10 mouse cellular contexts compared by ENCODE assay signal in the genomic region with DNA sequence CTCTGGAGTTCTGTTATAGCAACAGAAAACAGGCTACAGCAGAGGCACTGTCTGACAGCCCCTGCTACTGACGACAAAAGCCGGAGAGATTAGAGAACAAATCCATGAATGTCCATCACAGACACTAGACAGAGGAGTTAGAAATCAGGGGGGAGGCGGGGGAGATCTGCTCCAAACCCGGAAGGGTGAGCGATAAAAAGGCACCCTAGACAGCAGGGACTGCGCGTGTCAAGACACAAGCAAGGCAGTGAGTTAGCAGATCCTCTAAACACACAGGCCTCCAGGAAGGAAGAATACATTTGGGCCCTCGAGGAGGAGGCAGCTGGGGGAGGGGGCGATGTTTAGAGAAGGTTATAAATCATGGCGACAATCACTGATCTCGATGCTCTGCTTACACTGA. TPM values are rescaled to one million over a fixed set of nuclear protein-coding genes. Genes with fewer than 3 reads are reported as not detected.
A peak's percentile ranks its signal among the peaks of the same experiment; 100 is the strongest.
DNase-seq lines count a peak whose midpoint lies in the region; ATAC-seq lines count a peak whose summit lies in the region.
"Had no signal": no experiment of that assay in that cellular context is flagged by ENCODE, and none has a peak within 500 bp of the region (broad histone marks: within the 10 kb centered on the region; RNA-seq: fewer than 3 reads in every experiment).

No protein-coding gene starts in this region.

- peak overlapping the region; percentile 42; the same call in 1 of the 2 replicates for H3K27ac ChIP-seq in hindbrain, embryonic 10.5 days
- no peak overlapping the region for H3K27ac ChIP-seq in hindbrain, embryonic 14.5 days
- peak overlapping the region; percentile 40; the same call in 1 of the 2 replicates for H3K27ac ChIP-seq in midbrain, embryonic 11.5 days (ENCODE audit: low read depth, low read length)
- no peak overlapping the region for H3K27ac ChIP-seq in midbrain, embryonic 15.5 days
- peak overlapping the region; percentile 27; the same call in 1 of the 2 replicates for H3K27ac ChIP-seq in intestine, embryonic 16.5 days (ENCODE audit: low read length)
- no peak overlapping the region; the same call in 1 of the 2 replicates for H3K27ac ChIP-seq in stomach, embryonic 15.5 days

- no peak overlapping the region for H3K4me2 ChIP-seq in hindbrain, embryonic 14.5 days (replicated peaks)
- H3K4me2 ChIP-seq in midbrain, embryonic 11.5 days = no peak overlapping the region
- H3K4me2 ChIP-seq in midbrain, embryonic 15.5 days = no peak overlapping the region
- H3K4me2 ChIP-seq in intestine, embryonic 16.5 days (ENCODE audit: low read depth, low read length) = no peak overlapping the region
- 0 out of 2 replicates have a peak overlapping the region, but pooled peaks have one; percentile 23 for H3K4me2 ChIP-seq in stomach, embryonic 15.5 days

- no peak for ATAC-seq in hindbrain, embryonic 14.5 days (ENCODE audit: low FRiP score)
- peak; percentile 48 for ATAC-seq in midbrain, embryonic 11.5 days (ENCODE audit: low FRiP score)
- no peak for ATAC-seq in midbrain, embryonic 15.5 days (replicated peaks)
- peak; percentile 58; the same call in 1 of the 2 replicates for ATAC-seq in intestine, embryonic 16.5 days
- ATAC-seq in stomach, embryonic 15.5 days (ENCODE audit: insufficient read depth, low FRiP score, low read depth) = peak; percentile 18; the same call in 1 of the 2 replicates
- ATAC-seq in activated CD4-positive, CD25-positive, alpha-beta regulatory T cell, adult 4 months = no peak

- peaks cover 4% of the 10 kb centered on the region for H3K4me1 ChIP-seq in hindbrain, embryonic 10.5 days (replicated peaks)
- H3K4me1 ChIP-seq in hindbrain, embryonic 14.5 days (replicated peaks; ENCODE audit: control insufficient read depth, insufficient read depth, low read length) = peaks cover 5% of the 10 kb centered on the region; the same call in 1 of the 2 replicates
- peaks cover 4% of the 10 kb centered on the region; the same call in 1 of the 2 replicates for H3K4me1 ChIP-seq in midbrain, embryonic 11.5 days (ENCODE audit: control insufficient read depth, insufficient read depth, low read length)
- H3K4me1 ChIP-seq in midbrain, embryonic 15.5 days = 0 out of 2 replicates have a peak, but pooled peaks cover 3% of the 10 kb centered on the region
- peaks cover 4% of the 10 kb centered on the region; the same call in 1 of the 2 replicates for H3K4me1 ChIP-seq in intestine, embryonic 16.5 days (ENCODE audit: control insufficient read depth, insufficient read depth, low read length)
- no peaks in the 10 kb centered on the region for H3K4me1 ChIP-seq in stomach, embryonic 15.5 days

- no peaks in the 10 kb centered on the region for H3K36me3 ChIP-seq in hindbrain, embryonic 10.5 days
- no peaks in the 10 kb centered on the region for H3K36me3 ChIP-seq in hindbrain, embryonic 14.5 days (replicated peaks; ENCODE audit: control insufficient read depth, insufficient read depth)
- no peaks in the 10 kb centered on the region for H3K36me3 ChIP-seq in midbrain, embryonic 11.5 days (ENCODE audit: control insufficient read depth, insufficient read depth, low read length)
- no peaks in the 10 kb centered on the region for H3K36me3 ChIP-seq in midbrain, embryonic 15.5 days (replicated peaks)
- H3K36me3 ChIP-seq in intestine, embryonic 16.5 days (ENCODE audit: control insufficient read depth, insufficient read depth, low read length) = no peaks in the 10 kb centered on the region
- H3K36me3 ChIP-seq in stomach, embryonic 15.5 days = no peaks in the 10 kb centered on the region
- H3K36me3 ChIP-seq: G1E had no signal

- DNase-seq in hindbrain, embryonic 10.5 days (ENCODE audit: low spot score) = no peak
- DNase-seq in hindbrain, embryonic 14.5 days (ENCODE audit: low spot score) = no peak
- peak; percentile 87 for DNase-seq in midbrain, embryonic 11.5 days (ENCODE audit: low spot score, missing footprints)
- DNase-seq in layer of hippocampus, postnatal 25 days (ENCODE audit: extremely low spot score in 1 of 2, low spot score in 1 of 2) = no peak

- WGBS in hindbrain, embryonic 10.5 days = 63% methylated on average over 11 of the region's 11 CpGs
- whole genome bisulfite sequencing in hindbrain, embryonic 14.5 days = 38% methylated on average over 11 of the region's 11 CpGs
- WGBS in midbrain, embryonic 11.5 days = 42% methylated on average over 11 of the region's 11 CpGs
- WGBS in midbrain, embryonic 15.5 days = 36% methylated on average over 11 of the region's 11 CpGs
- 11% methylated on average over 11 of the region's 11 CpGs for WGBS in intestine, embryonic 16.5 days
- WGBS in stomach, embryonic 15.5 days = 12% methylated on average over 11 of the region's 11 CpGs

- H3K4me3 ChIP-seq in hindbrain, embryonic 10.5 days = no peak overlapping the region
- H3K4me3 ChIP-seq in hindbrain, embryonic 14.5 days (replicated peaks; ENCODE audit: low read length) = no peak overlapping the region
- H3K4me3 ChIP-seq in midbrain, embryonic 11.5 days (ENCODE audit: low read depth, low read length) = no peak overlapping the region
- H3K4me3 ChIP-seq in midbrain, embryonic 15.5 days = no peak overlapping the region
- no peak overlapping the region for H3K4me3 ChIP-seq in intestine, embryonic 16.5 days (ENCODE audit: low read length)
- H3K4me3 ChIP-seq in stomach, embryonic 15.5 days (replicated peaks) = no peak overlapping the region
- H3K4me3 ChIP-seq: erythroblast, embryonic 14.5 days had no signal

- H3K27me3 ChIP-seq in hindbrain, embryonic 10.5 days (ENCODE audit: insufficient read depth, poor library complexity, severe bottlenecking) = no peaks in the 10 kb centered on the region
- H3K27me3 ChIP-seq in hindbrain, embryonic 14.5 days (ENCODE audit: control insufficient read depth, insufficient read depth, low read length) = no peaks in the 10 kb centered on the region
- H3K27me3 ChIP-seq in midbrain, embryonic 11.5 days (ENCODE audit: control insufficient read depth, insufficient read depth, low read length) = no peaks in the 10 kb centered on the region
- no peaks in the 10 kb centered on the region for H3K27me3 ChIP-seq in midbrain, embryonic 15.5 days (replicated peaks)
- no peaks in the 10 kb centered on the region for H3K27me3 ChIP-seq in intestine, embryonic 16.5 days (replicated peaks; ENCODE audit: control insufficient read depth, insufficient read depth, low read length)
- H3K27me3 ChIP-seq in stomach, embryonic 15.5 days (replicated peaks) = no peaks in the 10 kb centered on the region

- no peaks in the 10 kb centered on the region for H3K9me3 ChIP-seq in hindbrain, embryonic 10.5 days
- no peaks in the 10 kb centered on the region; the same call in 1 of the 2 replicates for H3K9me3 ChIP-seq in hindbrain, embryonic 14.5 days (ENCODE audit: control insufficient read depth, low read length)
- H3K9me3 ChIP-seq in midbrain, embryonic 11.5 days (ENCODE audit: control insufficient read depth, low read length) = peaks cover 3% of the 10 kb centered on the region; the same call in 1 of the 2 replicates
- H3K9me3 ChIP-seq in midbrain, embryonic 15.5 days = no peaks in the 10 kb centered on the region
- H3K9me3 ChIP-seq in intestine, embryonic 16.5 days (ENCODE audit: control insufficient read depth, low read length) = no peaks in the 10 kb centered on the region
- no peaks in the 10 kb centered on the region for H3K9me3 ChIP-seq in stomach, embryonic 15.5 days
- H3K9me3 ChIP-seq: G1E had no signal

- H3K9ac ChIP-seq in hindbrain, embryonic 14.5 days = no peak overlapping the region
- peak overlapping the region; percentile 1; the same call in 1 of the 2 replicates for H3K9ac ChIP-seq in midbrain, embryonic 11.5 days (ENCODE audit: low read length)
- H3K9ac ChIP-seq in midbrain, embryonic 15.5 days = no peak overlapping the region
- 0 out of 2 replicates have a peak overlapping the region, but pooled peaks have one; percentile 37 for H3K9ac ChIP-seq in intestine, embryonic 16.5 days (ENCODE audit: low read depth, low read length)
- no peak overlapping the region for H3K9ac ChIP-seq in stomach, embryonic 15.5 days

RNA-seq across cellular contexts. Expression of gene H2afz, which starts 36.6 kb away (rescaled TPM):
- 3,095 and 3,165 TPM in 2 replicates for polyA plus RNA-seq in hindbrain, embryonic 10.5 days (2016; fragmentation: Nextera tagmentation; extraction: Ambion mirVana)
- 748 TPM in 2 replicates for polyA plus RNA-seq in hindbrain, embryonic 14.5 days (2014; fragmentation: Nextera tagmentation; extraction: Ambion mirVana)
- polyA plus RNA-seq in midbrain, embryonic 11.5 days (2014; fragmentation: Nextera tagmentation; extraction: Ambion mirVana) = 3,387 and 3,446 TPM in 2 replicates
- 694 and 721 TPM in 2 replicates for polyA plus RNA-seq in midbrain, embryonic 15.5 days (2015; fragmentation: Nextera tagmentation; extraction: Ambion mirVana)
- 1,225 and 1,412 TPM in 2 replicates for polyA plus RNA-seq in intestine, embryonic 16.5 days (2015; fragmentation: Nextera tagmentation; extraction: Ambion mirVana)
- 1,483 and 1,616 TPM in 2 replicates for polyA plus RNA-seq in stomach, embryonic 15.5 days (2015; fragmentation: Nextera tagmentation; extraction: Ambion mirVana)
- polyA plus RNA-seq in activated CD4-positive, CD25-positive, alpha-beta regulatory T cell, adult 4 months (2017; shearing (Covaris generic)) = 1,000 to 10,000 TPM; 1,823 to 2,009 TPM
- total RNA-seq in layer of hippocampus, postnatal 25 days (2021) = 100 to 1,000 TPM; 141 to 151 TPM

RNA-seq across cellular contexts. Expression of gene Dnajb14, which starts 39.8 kb away (rescaled TPM):
- 6.6 and 7.0 TPM in 2 replicates for polyA plus RNA-seq in hindbrain, embryonic 10.5 days (2016; fragmentation: Nextera tagmentation; extraction: Ambion mirVana)
- polyA plus RNA-seq in hindbrain, embryonic 14.5 days (2014; fragmentation: Nextera tagmentation; extraction: Ambion mirVana) = 19.1 and 19.8 TPM in 2 replicates
- polyA plus RNA-seq in midbrain, embryonic 11.5 days (2014; fragmentation: Nextera tagmentation; extraction: Ambion mirVana) = 9.9 and 10.8 TPM in 2 replicates
- polyA plus RNA-seq in midbrain, embryonic 15.5 days (2015; fragmentation: Nextera tagmentation; extraction: Ambion mirVana) = 15.8 and 16.7 TPM in 2 replicates
- 8.6 and 9.6 TPM in 2 replicates for polyA plus RNA-seq in intestine, embryonic 16.5 days (2015; fragmentation: Nextera tagmentation; extraction: Ambion mirVana)
- 10.6 and 12.3 TPM in 2 replicates for polyA plus RNA-seq in stomach, embryonic 15.5 days (2015; fragmentation: Nextera tagmentation; extraction: Ambion mirVana)
- 1 to 10 TPM; 2.8 to 3.9 TPM for polyA plus RNA-seq in activated CD4-positive, CD25-positive, alpha-beta regulatory T cell, adult 4 months (2017; shearing (Covaris generic))
- 10 to 100 TPM; 46.1 to 50.5 TPM for total RNA-seq in layer of hippocampus, postnatal 25 days (2021)

Comparison
In these comparisons a context has a peak if more than half of its experiments do, and no peak if none do; other contexts are left out.
1. H3K27ac ChIP-seq: peak in hindbrain, embryonic 10.5 days (single experiment), midbrain, embryonic 11.5 days (single experiment) and intestine, embryonic 16.5 days (single experiment); none in hindbrain, embryonic 14.5 days (single experiment), midbrain, embryonic 15.5 days (single experiment) and stomach, embryonic 15.5 days (single experiment).
2. ATAC-seq: peak in midbrain, embryonic 11.5 days (single experiment), intestine, embryonic 16.5 days (single experiment) and stomach, embryonic 15.5 days (single experiment); none in hindbrain, embryonic 14.5 days (single experiment), midbrain, embryonic 15.5 days (single experiment) and activated CD4-positive, CD25-positive, alpha-beta regulatory T cell, adult 4 months (single experiment).
3. H3K9ac ChIP-seq: peak in midbrain, embryonic 11.5 days (single experiment) and intestine, embryonic 16.5 days (single experiment); none in hindbrain, embryonic 14.5 days (single experiment), midbrain, embryonic 15.5 days (single experiment) and stomach, embryonic 15.5 days (single experiment).